Mouse (Mus musculus) mouse trophoblast stem cell (cell line): ENCODE results near the gene Clasrp.

ENCODE experiments used
- in situ Hi-C, 2 experiments: fragments of 300-500 bp; cut with MseI, MboI; formaldehyde crosslinking; loops; 2 replicates in 1 of 2; 3 replicates in 1 of 2; pipeline ENCODE4 v1.15.1; 2025

Gene Clasrp

DNA sequence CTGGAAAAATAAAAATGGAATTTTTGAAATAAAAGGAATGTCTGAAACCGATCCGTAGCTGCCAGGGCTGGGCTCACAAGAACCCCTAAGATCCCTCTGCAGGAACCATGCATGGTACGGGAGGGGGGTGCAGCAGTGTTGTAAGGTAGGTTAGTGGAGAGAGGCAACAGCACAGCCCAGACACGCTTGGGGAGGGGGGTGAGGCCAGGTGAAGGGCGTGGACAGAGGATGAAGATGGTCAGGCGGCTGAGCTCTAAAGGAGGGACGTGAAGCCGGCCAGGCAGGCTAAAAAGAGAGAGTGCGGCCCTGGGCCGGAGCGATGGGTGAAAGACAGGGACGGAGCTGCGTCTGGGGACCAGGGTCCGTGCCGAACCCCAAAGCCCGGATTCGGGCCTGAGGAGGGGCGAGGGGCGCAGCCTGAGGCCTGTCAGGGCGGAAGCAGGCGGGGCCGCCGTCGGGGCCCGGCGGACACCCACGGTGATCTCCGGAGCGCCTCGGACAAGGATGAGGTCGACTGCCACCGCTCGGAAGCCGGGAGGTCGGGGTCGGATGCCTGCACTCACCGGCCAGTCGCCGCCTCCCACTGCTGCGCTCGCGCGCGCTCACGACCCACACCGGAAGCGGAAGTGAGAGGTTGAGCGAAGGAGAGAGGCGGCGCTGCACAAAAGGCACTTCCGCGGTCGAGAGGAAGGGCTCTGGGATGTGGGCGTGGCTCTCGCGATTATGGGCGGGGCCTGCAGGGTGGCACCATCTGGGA, at the start of gene Clasrp:
Gene Clasrp (minus strand): TSS at position 638 of the 757 bp plus-strand sequence.
- in situ Hi-C loops, result no loop called here

- in situ Hi-C loops, result no loop called here
Measured at GRCm38 (mm10) chr7:19652614-19653013, 48.3 kb upstream of the Clasrp start.

DNA sequence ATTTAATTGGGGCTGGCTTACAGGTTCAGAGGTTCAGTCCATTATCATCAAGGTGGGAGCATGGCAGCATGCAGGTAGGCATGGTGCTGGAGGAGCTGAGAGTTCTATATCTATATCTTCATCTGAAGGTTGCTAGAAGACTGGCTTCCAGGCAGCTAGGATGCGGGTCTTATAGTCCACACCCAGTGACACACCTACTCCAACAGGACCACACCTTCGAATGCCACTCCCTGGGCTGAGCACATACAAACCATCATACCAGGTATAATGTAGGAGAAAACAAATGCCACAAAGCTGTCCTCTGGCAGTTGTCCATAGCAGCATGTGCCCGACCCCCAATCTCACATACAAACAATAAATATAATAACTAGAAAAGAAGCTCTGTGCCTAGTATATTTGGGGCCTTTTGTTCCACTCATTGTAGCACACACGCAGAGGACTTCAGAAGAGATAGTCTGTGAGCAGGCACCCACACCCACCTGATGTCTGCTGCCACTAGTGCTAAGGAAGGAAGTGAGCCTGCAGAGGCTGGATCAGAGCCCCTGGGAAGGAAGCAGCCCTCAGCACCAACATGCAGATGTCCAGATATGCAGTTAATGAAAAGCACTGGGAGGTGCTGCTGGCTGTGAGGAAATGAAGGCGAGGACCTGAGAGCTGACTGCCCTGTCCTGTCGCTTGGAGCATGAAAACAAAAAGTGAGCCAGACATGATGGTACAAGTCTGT, 46.9 kb upstream of the Clasrp start:
- in situ Hi-C loops, result no loop called here

DNA sequence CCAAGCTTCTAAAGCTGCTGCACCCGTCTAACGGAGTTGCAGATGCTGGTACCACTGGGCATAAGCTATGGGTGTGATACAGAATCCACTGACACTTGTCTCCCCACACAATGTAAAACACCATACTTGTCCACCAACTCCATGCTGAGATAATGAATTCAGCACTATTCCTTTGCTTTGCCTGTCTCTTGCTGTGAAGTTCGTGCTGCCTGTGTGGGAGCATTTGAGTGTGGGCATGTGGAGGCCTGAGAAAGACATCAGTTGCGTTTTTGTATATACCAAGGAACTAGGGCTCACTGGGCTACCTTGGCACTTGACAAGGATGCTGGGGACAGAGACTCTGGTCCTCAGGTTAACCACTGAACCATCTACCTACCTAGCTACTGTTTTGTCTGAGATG, 36.9 kb upstream of the Clasrp start:
- in situ Hi-C loops, result no loop called here

GRCm38 (mm10) chr7:19635074-19635827, 31.0 kb upstream of the Clasrp start:
- in situ Hi-C loops, result no loop called here

GRCm38 (mm10) chr7:19634591-19634990, 30.3 kb upstream of the Clasrp start:
- in situ Hi-C loops, result no loop called here

DNA sequence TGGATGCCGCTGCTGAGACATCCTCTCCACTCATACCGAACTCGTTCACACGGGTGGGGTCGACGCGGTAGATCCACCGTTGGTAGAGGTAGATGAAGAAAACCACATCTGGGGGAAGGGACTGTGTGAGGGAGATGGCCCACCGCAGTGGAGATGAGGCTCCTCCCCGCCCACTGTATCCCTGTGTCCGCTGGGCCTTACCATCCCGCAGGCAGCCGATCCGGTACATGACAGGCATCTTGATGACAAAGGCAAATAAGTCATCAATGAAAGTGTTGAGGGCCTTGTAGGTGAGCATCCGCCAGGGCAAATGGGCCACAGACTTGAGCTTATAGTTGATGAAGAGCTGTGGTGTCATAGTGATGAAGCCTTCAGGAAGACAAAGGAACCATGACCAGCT, 29.6 kb upstream of the Clasrp start:
- in situ Hi-C loops, result no loop called here

- in situ Hi-C loops, result no loop called here
Measured at GRCm38 (mm10) chr7:19633197-19633596, 28.9 kb upstream of the Clasrp start.

GRCm38 (mm10) chr7:19632720-19633119, 28.4 kb upstream of the Clasrp start:
- in situ Hi-C loops, result no loop called here

GRCm38 (mm10) chr7:19632275-19632674, 28.0 kb upstream of the Clasrp start:
- in situ Hi-C loops, result no loop called here

DNA sequence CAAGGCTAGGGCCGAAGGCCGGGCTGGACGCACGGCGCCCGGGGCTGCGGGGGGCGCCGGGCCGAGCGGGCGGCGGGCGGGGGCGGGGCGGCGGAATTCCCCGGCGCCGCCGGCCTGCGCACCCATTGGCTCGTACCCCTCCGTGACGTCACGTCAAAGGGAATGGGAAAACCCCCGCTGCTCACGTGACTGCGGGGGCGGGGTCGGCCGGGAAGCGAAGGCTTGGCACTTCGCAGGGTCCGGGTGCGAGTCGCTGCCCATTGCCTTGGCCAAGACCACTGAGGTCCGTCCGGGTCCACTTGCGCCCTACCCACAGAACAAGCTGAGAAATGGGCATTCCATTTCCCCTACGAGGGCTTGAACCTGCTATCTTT, 25.1 kb upstream of the Clasrp start, which contains the start of gene Relb:
Gene Relb (minus strand): TSS at position 78 of the 374 bp plus-strand sequence.
- in situ Hi-C loops, result no loop called here

- in situ Hi-C loops, result no loop called here
Measured at GRCm38 (mm10) chr7:19628536-19629360, 24.5 kb upstream of the Clasrp start.

- in situ Hi-C loops, result no loop called here
Measured at GRCm38 (mm10) chr7:19628192-19628535, 23.9 kb upstream of the Clasrp start.

DNA sequence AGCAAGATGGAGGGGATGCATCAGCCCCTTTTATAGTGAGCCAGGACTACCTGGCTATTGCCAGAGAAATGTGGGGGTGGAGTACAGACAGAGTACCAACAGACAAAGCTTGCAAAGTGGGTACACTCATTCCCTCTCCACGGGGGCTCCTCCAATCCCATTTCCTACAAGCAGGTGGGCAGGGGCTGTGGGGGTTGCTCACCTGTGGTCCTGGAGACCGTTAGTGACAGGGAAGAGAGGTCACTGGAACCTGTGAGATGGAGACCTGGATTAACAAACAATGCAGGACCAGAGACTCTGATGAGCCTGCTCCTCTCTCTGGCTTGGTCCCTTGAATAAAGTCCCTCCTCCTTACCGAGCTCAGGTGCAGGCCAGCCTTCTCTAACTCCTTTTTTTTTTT, 23.4 kb upstream of the Clasrp start:
- in situ Hi-C loops, result no loop called here

- in situ Hi-C loops, result no loop called here
Measured at GRCm38 (mm10) chr7:19623433-19623832, 19.1 kb upstream of the Clasrp start.

DNA sequence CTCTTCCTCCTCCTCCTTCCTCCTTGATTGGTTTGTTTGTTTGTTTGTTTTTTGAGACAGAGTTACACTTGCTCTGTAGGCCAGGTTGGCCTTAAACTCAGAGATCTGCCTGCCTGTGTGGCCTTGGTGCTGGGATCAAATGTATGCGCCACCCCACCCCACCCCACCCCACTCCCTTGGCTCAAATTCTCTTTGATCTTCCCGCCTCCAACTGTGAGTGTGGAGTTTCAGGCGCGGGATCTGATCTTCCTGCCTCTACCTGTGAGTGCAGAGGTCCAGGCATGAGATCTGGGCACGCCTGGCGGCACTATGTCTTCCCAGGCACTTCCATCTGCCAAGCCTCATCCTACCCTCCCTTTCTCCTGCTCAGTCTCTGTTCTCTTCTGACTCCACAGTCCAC, 18.0 kb upstream of the Clasrp start:
- in situ Hi-C loops, result no loop called here

DNA sequence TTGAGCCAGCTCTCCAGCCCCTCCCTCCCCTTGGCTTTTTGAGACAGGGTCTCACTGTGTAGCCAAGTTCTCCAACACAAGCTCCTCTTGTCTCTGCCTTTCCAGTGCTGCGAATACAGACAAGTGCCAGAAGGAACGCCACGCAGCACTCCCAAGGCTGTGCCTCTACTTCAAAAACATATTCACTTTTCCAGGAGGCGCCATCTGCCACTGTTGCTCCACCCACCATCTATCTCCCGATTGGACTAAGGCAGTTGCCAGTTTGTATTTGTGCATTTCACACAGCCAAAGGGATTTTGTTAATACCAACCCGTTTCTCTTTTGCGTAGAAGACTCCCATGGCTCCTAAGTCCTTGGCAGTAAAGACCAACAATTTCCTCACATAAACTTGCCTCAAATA, 16.5 kb upstream of the Clasrp start:
- in situ Hi-C loops, result no loop called here

DNA sequence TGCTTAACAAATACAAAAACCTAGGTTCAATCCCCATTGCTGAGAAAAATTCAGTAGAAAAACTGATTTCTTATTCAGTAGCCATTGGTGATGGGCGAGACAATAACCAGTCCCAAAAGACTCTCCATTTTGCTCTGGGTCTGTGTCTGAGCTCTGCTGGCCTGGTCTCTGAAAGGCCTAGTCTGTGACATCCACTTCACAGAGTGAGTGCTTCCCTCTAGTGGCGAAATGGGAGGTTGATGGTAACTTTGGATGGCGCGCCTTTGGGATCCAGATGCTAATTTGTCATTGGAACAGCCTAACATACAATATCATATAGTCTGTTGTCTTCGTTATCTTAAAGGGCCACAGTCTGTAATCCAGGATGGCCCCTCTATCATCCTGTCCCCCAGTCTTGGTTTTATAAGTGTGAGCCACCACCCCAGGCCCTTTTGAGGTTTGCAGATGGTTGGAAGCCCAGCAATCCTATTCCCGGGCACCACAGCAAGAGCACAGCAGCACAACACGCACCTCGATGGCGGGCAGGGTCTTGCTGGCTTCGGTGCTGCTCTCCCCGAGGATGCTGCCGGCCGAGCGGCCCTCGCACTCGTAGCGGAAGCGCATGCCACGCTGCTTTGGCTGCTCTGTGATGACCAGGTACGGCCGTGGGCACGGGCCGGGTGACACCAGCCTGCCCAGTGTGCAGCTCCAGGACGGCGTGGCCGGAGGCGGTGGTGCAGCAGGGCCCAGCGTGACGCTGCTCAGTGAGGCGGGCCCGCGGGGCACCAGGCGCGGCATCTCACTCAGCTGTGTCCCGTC, 14.9 kb upstream of the Clasrp start:
- in situ Hi-C loops, result no loop called here

- in situ Hi-C loops, result no loop called here
Measured at GRCm38 (mm10) chr7:19615036-19615577, 10.8 kb upstream of the Clasrp start.

- in situ Hi-C loops, result no loop called here
Measured at GRCm38 (mm10) chr7:19610969-19611368, 6.7 kb upstream of the Clasrp start.
